Mouse (Mus musculus) CD4-positive, CD25-positive, alpha-beta regulatory T cell, adult 4 months (primary cell): ENCODE measurements at regions not wholly inside any gene's neighbourhood (a gene's known extent, or its start where the extent isn't known, plus 50 kb on each side); places are given as distances from the start of the nearest gene placed in this dataset.
"Not testable (repeated sequence)": the region's sequence is repeated elsewhere in the genome, so short reads cannot be mapped to it uniquely, and the experiment has no call there.

Source experiments
- ATAC-seq: one replicate; pipeline ENCODE4 v1.8.0; 2017

- no peak for ATAC-seq
These were observed 262.2 kb upstream of the Kdm8 start for GRCm38 (mm10) chr7:125182266-125182665.

GRCm38 (mm10) chr7:125183011-125183410 lies 261.5 kb upstream of the Kdm8 start:
- ATAC-seq, result not testable (repeated sequence)

- no peak for ATAC-seq
These were observed 259.3 kb upstream of the Kdm8 start for GRCm38 (mm10) chr7:125185037-125185679.

- no peak for ATAC-seq
These were observed 257.3 kb upstream of the Kdm8 start for GRCm38 (mm10) chr7:125187011-125187740.

- no peak for ATAC-seq
These were observed 255.5 kb upstream of the Kdm8 start for GRCm38 (mm10) chr7:125188986-125189385.

GRCm38 (mm10) chr7:125190067-125190466 lies 254.4 kb upstream of the Kdm8 start:
- peak; percentile 90 for ATAC-seq

GRCm38 (mm10) chr7:125191313-125191712 lies 253.2 kb upstream of the Kdm8 start:
- ATAC-seq, result no peak

GRCm38 (mm10) chr7:125211346-125211973 lies 233.0 kb upstream of the Kdm8 start:
- ATAC-seq, result no peak

GRCm38 (mm10) chr7:125214036-125214435 lies 230.4 kb upstream of the Kdm8 start:
- no peak for ATAC-seq

- ATAC-seq, result no peak
These were observed 226.8 kb upstream of the Kdm8 start for GRCm38 (mm10) chr7:125217630-125218029.

- no peak for ATAC-seq
These were observed 221.8 kb upstream of the Kdm8 start for GRCm38 (mm10) chr7:125222684-125223083.

GRCm38 (mm10) chr7:125234911-125235310 lies 209.6 kb upstream of the Kdm8 start:
- ATAC-seq, result no peak

- ATAC-seq, result no peak
These were observed 207.4 kb upstream of the Kdm8 start for GRCm38 (mm10) chr7:125237026-125237425.

- ATAC-seq, result no peak
These were observed 201.5 kb upstream of the Kdm8 start for GRCm38 (mm10) chr7:125243021-125243420.

- ATAC-seq, result no peak
These were observed 196.1 kb upstream of the Kdm8 start for GRCm38 (mm10) chr7:125248386-125248785.

GRCm38 (mm10) chr7:125250385-125250784 lies 194.1 kb upstream of the Kdm8 start:
- no peak for ATAC-seq

GRCm38 (mm10) chr7:125250970-125251585 lies 193.4 kb upstream of the Kdm8 start:
- no peak for ATAC-seq

GRCm38 (mm10) chr7:125254302-125254701 lies 190.2 kb upstream of the Kdm8 start:
- ATAC-seq, result no peak

GRCm38 (mm10) chr7:125259016-125259415 lies 185.5 kb upstream of the Kdm8 start:
- ATAC-seq, result no peak

GRCm38 (mm10) chr7:125262133-125262532 lies 182.3 kb upstream of the Kdm8 start:
- ATAC-seq, result no peak

GRCm38 (mm10) chr7:125262672-125263365 lies 181.7 kb upstream of the Kdm8 start:
- ATAC-seq, result no peak

GRCm38 (mm10) chr7:125263756-125264155 lies 180.7 kb upstream of the Kdm8 start:
- ATAC-seq, result no peak

GRCm38 (mm10) chr7:125270711-125271110 lies 173.8 kb upstream of the Kdm8 start:
- ATAC-seq, result no peak
